Mouse (Mus musculus) limb, embryonic 15.5 days (tissue): ENCODE data around the gene Irf2. TPM values are rescaled to one million over a fixed set of nuclear protein-coding genes. Genes with fewer than 3 reads are reported as not detected.

ENCODE experiments used
- ATAC-seq: fragments of 200-750 bp; cut with Nextera tagmentation; 2 replicates; pipeline ENCODE4 v1.8.0; 2017; ENCODE audit warnings: low read depth, moderate TSS enrichment; ENCODE audit not compliant: insufficient number of reproducible peaks, low FRiP score, low TSS enrichment
- H3K27ac ChIP-seq: fragments of 300-500 bp; sonication (generic); 2 replicates; pipeline ENCODE4 v1.5.1; 2015; ENCODE audit warnings: moderate library complexity, mild to moderate bottlenecking, inconsistent platforms
- H3K27me3 ChIP-seq: fragments of 300-500 bp; sonication (generic); 2 replicates; pipeline ENCODE4 v1.6.1; 2015; ENCODE audit warnings: inconsistent platforms
- H3K36me3 ChIP-seq: fragments of 300-500 bp; sonication (generic); 2 replicates; pipeline ENCODE4 v1.6.1; 2015; ENCODE audit warnings: inconsistent platforms
- H3K4me1 ChIP-seq: fragments of 300-500 bp; sonication (generic); 2 replicates; pipeline ENCODE4 v1.6.1; 2015; ENCODE audit warnings: inconsistent platforms
- H3K4me2 ChIP-seq: fragments of 300-500 bp; sonication (generic); 2 replicates; pipeline ENCODE4 v1.6.1; 2015; ENCODE audit warnings: mild to moderate bottlenecking, inconsistent platforms
- H3K4me3 ChIP-seq: fragments of 300-500 bp; sonication (generic); 2 replicates; pipeline ENCODE4 v1.5.1; 2015; ENCODE audit warnings: mild to moderate bottlenecking, inconsistent platforms
- H3K9ac ChIP-seq: fragments of 300-500 bp; sonication (generic); 2 replicates; pipeline ENCODE4 v1.6.1; 2015; ENCODE audit warnings: inconsistent platforms
- H3K9me3 ChIP-seq: fragments of 300-500 bp; sonication (generic); 2 replicates; pipeline ENCODE4 v1.6.1; 2016; ENCODE audit warnings: inconsistent platforms
- WGBS: fragments of 180-500 bp; shearing (Covaris S2); methylation state at CpG from one replicate; pipeline ENCODE4 v1.1.7; 2015; 5-methylcytosine and 5-hydroxymethylcytosine counted together
- polyA plus RNA-seq: library from polyadenylated mRNA; unstranded; fragments of >200 nt; fragmentation: Nextera tagmentation; extraction: Ambion mirVana; gene quantifications from 2 replicates; pipeline ENCODE4 v1.2.1, GENCODE M21; 2015

Gene Irf2
- polyA plus RNA-seq, 1 experiment from 2014 or later = 24.8 TPM

GRCm38 (mm10) chr8:46732381-46732915 is 7.1 kb upstream of the Irf2 start:
- H3K4me3 ChIP-seq = no peak overlapping the region
- no peaks in the 10 kb centered on the region for H3K9me3 ChIP-seq
- H3K4me1 ChIP-seq = no peaks in the 10 kb centered on the region
- H3K4me2 ChIP-seq = no peak overlapping the region
- no peak for ATAC-seq
- 59% methylated on average over 7 of the region's 7 CpGs for WGBS
- no peak overlapping the region for H3K9ac ChIP-seq
- H3K36me3 ChIP-seq = no peaks in the 10 kb centered on the region
- no peaks in the 10 kb centered on the region for H3K27me3 ChIP-seq
- H3K27ac ChIP-seq = no peak overlapping the region

- no peaks in the 10 kb centered on the region for H3K9me3 ChIP-seq
- no peak overlapping the region for H3K27ac ChIP-seq
- H3K36me3 ChIP-seq = no peaks in the 10 kb centered on the region
- no peaks in the 10 kb centered on the region for H3K27me3 ChIP-seq
- H3K9ac ChIP-seq = no peak overlapping the region
- no peak overlapping the region for H3K4me3 ChIP-seq
- ATAC-seq = no peak
- 83% methylated on average over 8 of the region's 8 CpGs for WGBS
- H3K4me2 ChIP-seq = no peak overlapping the region
- peaks cover 8% of the 10 kb centered on the region for H3K4me1 ChIP-seq
Observed at GRCm38 (mm10) chr8:46733603-46734002, 5.9 kb upstream of the Irf2 start.

GRCm38 (mm10) chr8:46735505-46735904 is 4.0 kb upstream of the Irf2 start:
- Histone ChIP-seq H3K27ac (no peak overlapping the region), H3K4me1 (peaks cover 9% of the 10 kb centered on the region), H3K9me3 (no peaks in the 10 kb centered on the region), H3K9ac (no peak overlapping the region), H3K4me2 (no peak overlapping the region), H3K36me3 (no peaks in the 10 kb centered on the region), H3K4me3 (no peak overlapping the region), H3K27me3 (no peaks in the 10 kb centered on the region)
- no peak for ATAC-seq
- 74% methylated on average over 11 of the region's 11 CpGs for WGBS

GRCm38 (mm10) chr8:46736260-46736659 is 3.3 kb upstream of the Irf2 start:
- Histone ChIP-seq H3K4me2 (no peak overlapping the region), H3K36me3 (no peaks in the 10 kb centered on the region), H3K27me3 (no peaks in the 10 kb centered on the region), H3K4me3 (no peak overlapping the region), H3K9me3 (no peaks in the 10 kb centered on the region), H3K4me1 (peaks cover 9% of the 10 kb centered on the region), H3K27ac (no peak overlapping the region), H3K9ac (no peak overlapping the region)
- ATAC-seq = no peak
- 78% methylated on average over 3 of the region's 3 CpGs for WGBS

- Histone ChIP-seq H3K4me2 (no peak overlapping the region), H3K27ac (no peak overlapping the region), H3K4me3 (no peak overlapping the region), H3K9ac (no peak overlapping the region), H3K36me3 (no peaks in the 10 kb centered on the region), H3K9me3 (no peaks in the 10 kb centered on the region), H3K27me3 (no peaks in the 10 kb centered on the region), H3K4me1 (peaks cover 19% of the 10 kb centered on the region)
- 84% methylated on average over 10 of the region's 10 CpGs for WGBS
- ATAC-seq = no peak
Observed at GRCm38 (mm10) chr8:46737421-46737820, 2.1 kb upstream of the Irf2 start.

- Histone ChIP-seq H3K4me2 (no peak overlapping the region), H3K9me3 (no peaks in the 10 kb centered on the region)
- WGBS = 62% methylated on average over 3 of the region's 3 CpGs
Observed at GRCm38 (mm10) chr8:46737907-46738306, 1.6 kb upstream of the Irf2 start.

GRCm38 (mm10) chr8:46738601-46739000 is 931 bp upstream of the Irf2 start:
- no peaks in the 10 kb centered on the region for H3K9me3 ChIP-seq
- ATAC-seq = no peak
- peaks cover 19% of the 10 kb centered on the region for H3K4me1 ChIP-seq
- peak overlapping the region; percentile 29; the same call in 1 of the 2 replicates for H3K27ac ChIP-seq
- peak overlapping the region; percentile 76 for H3K4me2 ChIP-seq
- H3K9ac ChIP-seq = no peak overlapping the region
- H3K36me3 ChIP-seq = no peaks in the 10 kb centered on the region
- 29% methylated on average over 5 of the region's 5 CpGs for WGBS
- H3K27me3 ChIP-seq = no peaks in the 10 kb centered on the region
- peak overlapping the region; percentile 93 for H3K4me3 ChIP-seq

More at GRCm38 (mm10) chr8:46737907-46738306, 1.6 kb upstream of the Irf2 start:
- Histone ChIP-seq H3K4me3 (no peak overlapping the region; the same call in 1 of the 2 replicates), H3K27ac (no peak overlapping the region), H3K27me3 (no peaks in the 10 kb centered on the region), H3K9ac (no peak overlapping the region), H3K4me1 (peaks cover 19% of the 10 kb centered on the region), H3K36me3 (no peaks in the 10 kb centered on the region)
- no peak for ATAC-seq

GRCm38 (mm10) chr8:46739956-46740512 is 502 bp downstream of the Irf2 start:
- peaks cover 19% of the 10 kb centered on the region for H3K4me1 ChIP-seq
- H3K27me3 ChIP-seq = no peaks in the 10 kb centered on the region
- no peak for ATAC-seq
- no peaks in the 10 kb centered on the region for H3K36me3 ChIP-seq
- peak overlapping the region; percentile 93 for H3K4me3 ChIP-seq
- 0% methylated on average over 22 of the region's 22 CpGs for WGBS
- no peaks in the 10 kb centered on the region for H3K9me3 ChIP-seq
- peak overlapping the region; percentile 88 for H3K27ac ChIP-seq
- peak overlapping the region; percentile 76 for H3K4me2 ChIP-seq
- peak overlapping the region; percentile 97 for H3K9ac ChIP-seq

GRCm38 (mm10) chr8:46740513-46741280 is 1.2 kb downstream of the Irf2 start:
- Histone ChIP-seq H3K4me1 (peaks cover 19% of the 10 kb centered on the region), H3K9me3 (no peaks in the 10 kb centered on the region), H3K27me3 (no peaks in the 10 kb centered on the region), H3K4me2 (peak overlapping the region; percentile 76), H3K27ac (peak overlapping the region; percentile 88), H3K9ac (peak overlapping the region; percentile 97), H3K4me3 (peak overlapping the region; percentile 93), H3K36me3 (no peaks in the 10 kb centered on the region)
- WGBS = under 1% methylated on average over 75 of the region's 97 CpGs
- ATAC-seq = peak; percentile 33

- no peaks in the 10 kb centered on the region for H3K9me3 ChIP-seq
- peak; percentile 48 for ATAC-seq
Observed at GRCm38 (mm10) chr8:46741281-46741791, 1.8 kb downstream of the Irf2 start.

GRCm38 (mm10) chr8:46741991-46742690 is 2.6 kb downstream of the Irf2 start:
- Histone ChIP-seq H3K27me3 (no peaks in the 10 kb centered on the region), H3K4me2 (peak overlapping the region; percentile 76), H3K9me3 (no peaks in the 10 kb centered on the region), H3K9ac (no peak overlapping the region), H3K4me1 (peaks cover 19% of the 10 kb centered on the region), H3K27ac (0 out of 2 replicates have a peak overlapping the region, but pooled peaks have one; percentile 88), H3K36me3 (no peaks in the 10 kb centered on the region), H3K4me3 (peak overlapping the region; percentile 93)
- 44% methylated on average over 8 of the region's 8 CpGs for WGBS
- no peak for ATAC-seq

More at GRCm38 (mm10) chr8:46741281-46741791, 1.8 kb downstream of the Irf2 start:
- Histone ChIP-seq H3K9ac (peak overlapping the region; percentile 97), H3K4me3 (peak overlapping the region; percentile 93), H3K27ac (peak overlapping the region; percentile 88), H3K4me1 (peaks cover 19% of the 10 kb centered on the region), H3K4me2 (peak overlapping the region; percentile 76), H3K36me3 (no peaks in the 10 kb centered on the region), H3K27me3 (no peaks in the 10 kb centered on the region)
- WGBS = 0% methylated on average over 28 of the region's 28 CpGs
